Mouse (Mus musculus) layer of hippocampus, adult 11-12 months (tissue): Measurements from ENCODE around the gene Emc3.
A peak's percentile ranks its signal among the peaks of the same experiment; 100 is the strongest.

ENCODE experiments used
- DNase-seq: peaks from one replicate; pipeline ENCODE4 v3.0.0; 2022; ENCODE audit warnings: low spot score

The Emc3 gene

DNA sequence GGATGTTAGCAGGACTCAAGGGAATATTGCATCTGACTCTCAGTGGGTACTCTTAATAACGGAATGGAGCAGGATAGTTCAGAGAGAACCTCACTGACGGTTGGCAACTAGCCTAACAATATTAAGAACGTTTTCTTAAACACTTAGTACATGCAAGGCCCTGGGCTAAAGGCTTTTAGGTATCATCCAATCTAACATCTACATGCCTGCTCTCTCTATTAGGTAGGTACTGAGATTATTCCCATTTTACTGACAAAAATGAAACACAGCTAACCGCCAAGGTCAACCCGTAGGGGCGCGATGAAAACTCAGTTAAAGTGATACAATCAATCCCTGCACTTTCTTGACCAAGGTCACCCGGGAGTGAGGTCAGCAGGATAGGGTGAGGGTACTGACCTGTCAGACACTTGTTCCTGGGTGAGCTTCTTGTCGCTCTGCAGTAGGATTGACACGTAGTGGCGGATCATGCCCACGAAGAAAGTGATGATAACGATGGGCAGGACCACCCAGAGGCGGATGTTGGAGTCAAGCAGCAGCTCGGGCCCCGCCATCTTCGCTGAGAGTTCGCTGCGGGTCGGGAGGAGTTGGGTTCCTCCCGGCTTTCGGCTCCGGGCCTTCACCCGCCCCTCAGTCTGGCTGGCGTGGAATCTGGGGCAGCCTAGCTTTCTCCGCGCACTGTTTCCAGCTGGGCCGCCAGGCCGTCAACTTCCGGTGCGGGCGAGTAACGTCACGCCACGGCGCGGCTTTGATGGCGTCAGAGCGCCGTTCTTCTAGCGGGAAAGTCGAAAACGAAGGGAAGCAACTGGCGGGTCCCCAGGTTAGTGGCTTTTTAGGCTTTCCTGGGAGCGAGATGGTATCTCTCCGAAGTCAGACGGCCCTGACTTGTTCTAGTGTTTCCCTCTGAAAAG, at the start of gene Emc3, which contains the start of gene Fancd2:
Gene Emc3 (minus strand): TSS at position 721 of the 908 bp plus-strand sequence.
Gene Fancd2 (plus strand): TSS at position 751 of the 908 bp plus-strand sequence.
- DNase-seq, result peak; percentile 89

DNA sequence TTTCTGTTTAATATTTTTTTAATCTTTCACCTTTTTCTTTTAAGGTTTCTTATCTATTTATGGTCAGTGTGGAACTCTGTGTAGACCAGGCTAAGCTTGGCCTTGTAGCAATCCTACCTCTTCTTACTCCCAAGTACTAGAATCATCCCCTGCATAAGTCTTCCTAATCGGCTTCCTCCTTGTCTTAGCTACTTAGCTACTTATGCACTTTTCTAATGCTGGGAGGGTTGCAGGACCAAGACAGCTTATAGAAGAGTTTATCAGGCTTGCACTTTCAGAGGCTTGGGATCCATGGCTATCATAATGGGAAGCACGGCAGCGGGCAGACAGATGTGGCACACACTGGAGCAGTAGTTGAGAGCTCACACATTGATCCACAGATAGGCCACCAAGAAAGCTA, 47.9 kb upstream of the Emc3 start:
- no peak for DNase-seq

DNA sequence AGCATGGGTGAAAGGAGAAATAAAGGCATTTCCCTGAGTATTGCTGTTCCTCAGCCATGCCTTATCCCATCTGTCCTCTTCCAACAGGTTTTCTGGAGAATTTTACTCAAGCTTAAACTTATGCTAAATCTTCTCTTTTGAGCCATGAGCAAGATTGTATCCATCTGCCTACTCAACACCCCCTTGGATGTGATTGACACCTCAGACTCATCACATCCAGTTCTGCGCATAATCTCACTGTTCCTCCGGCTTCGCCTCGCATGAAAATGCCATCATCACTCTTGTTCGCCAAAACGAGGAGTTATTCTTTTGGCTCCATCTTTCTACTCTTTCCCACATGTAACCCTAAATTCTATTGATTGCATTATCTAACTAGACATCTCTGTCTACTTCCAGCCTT, 44.6 kb upstream of the Emc3 start:
- DNase-seq, result peak; percentile 29

DNA sequence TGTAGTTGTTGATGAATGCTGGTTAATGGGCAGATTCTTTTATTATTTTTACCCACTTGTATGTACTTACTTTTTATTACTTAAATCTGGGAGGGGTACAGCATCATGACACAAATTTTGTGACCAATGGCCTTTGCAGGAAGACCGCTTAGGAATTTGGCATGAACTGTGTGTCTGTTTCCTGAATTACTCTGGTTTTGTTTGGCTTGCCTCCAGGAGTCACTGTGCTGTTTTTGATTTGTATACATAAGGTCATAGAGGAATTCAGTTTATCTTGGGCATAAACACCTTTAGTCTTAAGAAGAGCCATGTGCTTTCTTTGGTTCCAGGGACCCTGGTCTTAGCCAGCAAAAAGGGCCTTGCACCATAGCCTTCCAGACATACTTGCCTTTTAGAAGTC, 33.1 kb upstream of the Emc3 start:
- no peak for DNase-seq

DNA sequence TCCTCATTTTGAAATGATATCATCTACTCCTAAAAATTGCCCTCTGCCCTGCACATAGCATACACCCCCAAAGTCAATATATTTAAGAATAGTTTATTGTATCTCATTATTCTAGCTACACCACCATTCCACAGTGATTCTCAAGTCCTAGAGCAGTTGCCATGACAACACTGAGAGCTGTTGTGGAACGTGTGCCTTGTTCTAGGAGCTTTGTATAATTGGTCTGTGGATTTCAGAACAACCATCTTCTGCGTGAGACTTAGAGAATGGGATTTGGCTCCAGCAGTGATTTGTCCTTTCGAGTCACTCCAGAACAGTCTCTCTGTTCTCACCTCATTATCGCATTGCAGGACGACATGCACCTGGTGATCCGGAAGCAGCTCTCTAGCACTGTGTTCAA, 28.3 kb upstream of the Emc3 start:
- no peak for DNase-seq

DNA sequence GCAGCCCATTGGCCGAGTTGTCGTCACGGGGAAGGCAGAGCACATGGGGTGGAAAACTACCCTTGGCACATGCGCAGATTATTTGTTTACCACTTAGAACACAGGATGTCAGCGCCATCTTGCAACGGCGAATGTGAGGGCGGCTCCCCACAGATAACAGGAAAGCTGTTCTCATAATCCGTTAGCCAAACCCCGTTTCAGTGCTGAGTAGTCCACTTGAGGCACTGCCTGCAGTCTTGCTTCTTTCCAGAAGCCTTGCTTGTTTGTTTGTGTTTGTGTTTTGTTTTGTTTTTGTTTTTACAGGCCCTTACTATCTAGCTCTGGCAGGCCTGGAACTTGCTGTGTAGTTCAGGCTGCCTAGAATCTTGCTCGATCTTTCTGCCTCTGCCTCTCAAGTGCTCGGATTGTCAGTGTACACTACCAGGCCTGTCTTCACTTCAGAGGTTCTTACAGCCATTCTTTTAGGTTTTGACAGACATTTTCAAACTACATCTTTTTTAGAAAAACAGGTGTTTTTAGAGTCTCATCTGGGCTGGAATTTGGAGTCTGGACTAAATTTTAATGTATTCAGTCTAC, 12.5 kb upstream of the Emc3 start:
- DNase-seq, result no peak

DNA sequence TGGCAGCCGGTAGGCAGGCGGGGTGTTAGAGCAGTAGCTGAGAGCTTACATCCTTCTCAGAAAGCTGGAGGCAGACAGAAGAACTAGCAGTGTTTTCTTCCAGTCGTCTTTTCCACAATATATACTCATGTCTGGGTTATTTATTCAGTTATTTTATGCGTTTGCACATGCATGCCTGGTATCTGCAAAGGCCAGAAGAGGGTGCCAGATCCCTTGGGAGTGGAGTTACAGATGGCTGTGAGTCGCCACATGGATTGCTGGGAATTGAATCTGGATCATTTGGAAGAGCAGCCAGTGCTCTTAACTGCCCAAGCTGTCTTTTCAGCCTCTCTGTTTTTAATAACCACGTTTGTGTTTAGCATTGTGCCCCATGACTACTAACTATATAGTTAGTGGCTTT, 10.2 kb upstream of the Emc3 start:
- no peak for DNase-seq

DNA sequence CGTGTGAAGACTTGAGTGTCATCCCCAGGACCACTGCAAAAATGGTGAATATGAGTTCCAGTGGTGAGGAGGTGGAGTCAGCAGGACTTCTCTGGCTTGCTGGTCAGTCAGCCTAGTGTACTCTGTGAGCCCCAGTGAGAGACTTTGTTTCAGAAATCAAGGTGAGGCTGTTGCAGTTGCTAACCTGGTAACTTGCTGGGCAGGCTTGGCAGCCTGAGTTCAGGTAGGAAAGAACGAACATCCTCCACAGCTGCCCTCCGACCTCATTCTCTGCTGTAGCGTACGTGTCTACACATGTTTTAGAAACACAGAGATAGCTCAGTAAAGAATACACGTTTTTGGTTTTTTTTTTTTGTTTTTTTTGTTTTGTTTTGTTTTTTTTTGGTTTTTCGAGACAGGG, 3.4 kb upstream of the Emc3 start:
- no peak for DNase-seq

DNA sequence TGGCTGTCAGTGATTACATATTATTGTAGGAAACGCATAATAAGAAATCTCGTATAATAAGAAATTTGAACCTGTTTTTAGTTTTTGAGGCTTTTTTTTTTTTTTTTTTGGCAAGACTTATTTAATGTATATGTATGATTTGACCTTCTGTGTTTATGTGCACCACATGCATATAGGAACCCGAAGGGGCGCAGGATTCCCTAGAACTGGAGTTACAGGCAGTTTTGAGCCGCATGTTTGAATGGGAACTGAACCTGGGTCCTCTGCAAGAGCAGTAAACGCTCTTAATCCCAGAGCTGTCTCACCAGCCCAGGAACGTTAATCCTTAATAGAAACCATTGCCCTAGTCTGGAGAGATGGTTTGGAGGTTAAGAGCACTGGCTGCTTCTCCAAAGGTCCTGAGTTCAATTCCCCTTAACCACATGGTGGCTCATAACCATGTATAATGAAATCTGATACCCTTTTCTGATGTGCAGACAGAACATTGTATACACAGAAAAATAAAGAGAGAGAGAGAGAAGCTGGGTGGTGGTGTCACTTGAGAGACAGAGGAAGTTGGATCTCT, 470 bp upstream of the Emc3 start:
- no peak for DNase-seq

DNA sequence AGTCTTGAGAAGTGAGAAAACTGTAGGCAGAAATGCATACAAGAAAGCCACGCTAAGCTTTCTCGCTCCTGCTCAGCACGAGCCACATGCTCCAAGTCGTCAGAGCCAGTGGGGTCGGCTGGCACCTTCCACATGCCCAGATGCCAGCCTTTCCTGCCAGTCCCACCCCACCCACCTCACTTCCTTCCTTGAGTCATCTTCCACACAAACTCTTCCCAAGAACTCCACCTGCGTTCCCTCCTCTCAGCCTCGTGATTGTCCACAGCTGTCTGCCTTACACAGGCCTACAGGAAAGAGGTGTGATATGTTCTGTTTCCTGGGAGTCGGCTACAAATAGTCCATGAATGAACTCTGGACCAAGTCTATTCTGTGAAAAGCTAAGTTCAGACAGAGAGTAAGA, 8.0 kb downstream of the Emc3 start:
- DNase-seq, result no peak

DNA sequence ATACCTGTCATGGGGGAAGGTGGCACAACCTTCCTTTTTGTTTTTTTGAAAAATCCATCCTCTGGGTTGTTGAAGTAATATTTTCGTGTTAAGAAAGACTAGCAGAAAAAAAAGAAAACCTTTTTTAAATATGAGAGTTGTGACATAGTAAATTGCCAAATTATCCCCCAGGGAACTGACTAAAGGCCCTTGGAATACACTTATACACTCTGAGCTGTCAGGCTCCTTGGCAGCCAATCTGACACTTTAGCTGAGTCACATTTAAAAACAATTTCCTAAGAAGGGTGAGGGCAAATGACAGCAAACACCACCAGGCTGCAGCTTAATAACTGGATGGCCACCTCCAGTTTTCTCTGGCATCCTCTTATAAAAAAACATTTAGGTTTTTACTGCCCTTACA, 9.1 kb downstream of the Emc3 start:
- DNase-seq, result no peak

DNA sequence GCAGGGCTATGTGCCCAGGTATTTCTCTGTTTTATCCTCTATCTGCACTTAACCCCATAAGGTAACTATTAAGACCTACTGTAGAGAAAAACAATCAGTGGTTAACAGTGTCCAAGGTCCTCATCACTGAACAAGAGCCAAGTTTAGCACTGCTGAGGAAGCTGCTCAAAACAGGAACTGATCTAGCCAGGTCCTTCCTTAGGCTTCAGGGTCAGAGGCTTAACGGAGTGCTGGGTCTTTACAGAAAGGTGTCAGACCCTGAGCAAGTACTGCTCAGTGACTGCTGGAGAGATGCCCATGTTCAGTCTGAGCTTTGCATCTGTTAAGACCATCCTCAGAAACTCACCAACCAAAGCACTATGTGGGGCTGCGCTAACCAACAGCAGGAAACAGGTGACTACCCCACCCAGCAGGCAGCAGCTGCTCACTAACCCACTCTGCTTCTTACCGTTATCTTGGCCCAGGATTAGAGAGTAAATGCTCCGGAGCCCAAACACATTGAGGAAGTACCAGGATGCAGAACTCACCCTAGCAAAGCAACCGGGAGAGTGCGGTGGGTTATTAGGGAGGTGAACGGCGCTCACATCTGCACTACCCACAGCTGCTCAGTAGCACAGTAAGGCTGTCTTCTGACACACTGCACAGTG, 13.9 kb downstream of the Emc3 start:
- DNase-seq, result no peak

DNA sequence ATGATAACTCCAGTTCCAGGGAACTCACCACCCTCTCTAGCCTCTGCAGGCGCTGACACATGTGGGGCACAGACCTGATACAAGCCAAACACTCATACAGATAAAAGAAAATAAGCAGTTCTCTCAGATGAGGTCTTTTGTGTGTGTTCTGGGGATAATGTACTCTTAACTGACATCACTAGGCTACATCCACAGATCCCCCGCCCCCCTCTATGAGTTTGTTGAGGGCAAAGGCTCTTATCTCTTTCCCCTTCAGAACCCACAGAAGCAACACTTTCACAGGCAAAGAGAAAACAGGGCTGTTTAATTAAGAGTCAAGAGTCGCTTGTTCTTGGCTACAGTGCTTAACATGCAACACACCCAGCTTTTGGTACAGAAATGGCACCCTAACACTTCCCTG, 16.9 kb downstream of the Emc3 start:
- no peak for DNase-seq

DNA sequence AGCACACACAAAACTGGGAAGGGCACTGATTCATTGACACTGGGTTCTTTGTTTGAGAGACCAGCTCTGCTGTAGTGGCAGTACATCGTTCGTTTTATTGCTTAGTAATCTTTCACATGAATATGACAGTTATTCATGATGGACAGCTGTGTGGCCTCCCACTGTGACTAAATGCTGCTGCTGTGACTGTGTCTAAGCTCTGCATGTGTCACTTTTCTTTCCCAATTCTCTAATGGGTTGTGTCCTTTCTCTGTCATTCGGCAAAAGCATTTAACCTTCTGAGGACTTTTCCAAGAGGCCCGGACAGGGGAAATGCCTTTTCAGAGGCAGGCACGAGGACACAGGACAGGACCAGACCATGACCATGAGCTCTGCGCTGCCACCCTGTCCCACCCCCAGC, 17.5 kb downstream of the Emc3 start:
- no peak for DNase-seq

DNA sequence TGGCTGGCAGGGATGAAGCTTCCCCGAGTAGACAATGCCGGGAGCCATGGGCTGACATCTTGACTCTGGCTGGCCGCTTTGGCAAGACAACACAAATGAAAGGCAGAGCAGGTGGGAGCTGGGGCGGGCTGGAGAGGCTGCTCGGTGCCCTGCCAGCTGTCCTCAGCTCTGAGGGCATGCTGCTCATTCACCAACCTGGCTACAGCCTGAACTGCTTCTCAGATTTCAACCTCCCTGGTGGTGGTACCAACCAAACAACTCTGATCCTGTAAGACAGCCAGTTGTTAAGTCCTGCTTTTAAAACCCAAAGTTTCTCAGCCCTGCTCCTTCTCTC, 22.5 kb downstream of the Emc3 start:
- DNase-seq, result no peak

DNA sequence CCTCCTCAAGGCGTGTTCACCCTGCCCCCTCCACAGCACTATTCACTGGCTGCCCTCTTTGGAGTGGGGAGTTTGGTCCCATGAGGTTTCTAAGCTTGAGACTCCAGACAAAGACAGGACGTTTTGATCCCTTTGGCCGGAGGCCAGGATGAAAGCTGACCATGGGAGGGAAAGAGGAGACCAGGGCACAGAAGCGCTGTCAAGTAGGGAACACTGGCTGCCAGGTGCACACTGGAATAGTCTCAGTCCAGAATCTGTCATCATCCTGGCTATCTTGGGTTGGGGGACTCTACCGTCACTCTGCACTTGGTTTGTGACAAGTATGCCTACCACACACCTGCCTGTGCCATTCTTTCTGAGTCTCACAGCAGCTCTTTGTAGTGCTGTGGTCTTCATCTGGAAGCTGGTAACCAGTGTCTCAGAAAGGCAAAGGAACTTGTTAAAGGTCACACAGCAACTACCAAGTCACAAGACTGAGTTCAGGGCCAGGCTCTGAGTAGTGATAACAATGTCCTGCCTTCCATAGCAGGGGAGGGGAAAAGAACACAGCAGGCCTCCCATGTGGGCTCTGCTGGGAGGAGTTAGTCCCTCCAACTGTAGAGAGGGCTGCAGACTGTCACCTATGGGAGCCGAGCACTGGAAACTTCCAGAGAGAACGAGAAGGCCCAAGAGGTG, 23.0 kb downstream of the Emc3 start:
- no peak for DNase-seq

DNA sequence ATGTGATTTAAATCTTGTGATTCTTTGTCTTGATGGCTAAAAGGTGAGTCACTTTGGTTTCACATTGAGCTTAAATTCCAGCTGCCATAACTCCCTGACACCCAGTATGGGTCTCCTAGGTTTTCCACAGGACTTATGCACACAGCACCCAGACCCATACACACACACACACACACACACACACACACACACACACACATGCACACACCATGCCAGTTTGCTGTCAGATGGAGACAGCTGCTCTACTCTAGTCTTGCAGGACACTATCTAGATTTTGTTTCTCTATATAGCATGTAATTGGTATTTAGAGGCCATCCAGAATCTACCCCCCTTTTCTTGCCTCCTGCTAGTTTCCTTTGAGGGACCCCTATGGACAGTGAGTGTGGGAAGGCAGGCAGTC, 24.3 kb downstream of the Emc3 start:
- DNase-seq, result no peak

DNA sequence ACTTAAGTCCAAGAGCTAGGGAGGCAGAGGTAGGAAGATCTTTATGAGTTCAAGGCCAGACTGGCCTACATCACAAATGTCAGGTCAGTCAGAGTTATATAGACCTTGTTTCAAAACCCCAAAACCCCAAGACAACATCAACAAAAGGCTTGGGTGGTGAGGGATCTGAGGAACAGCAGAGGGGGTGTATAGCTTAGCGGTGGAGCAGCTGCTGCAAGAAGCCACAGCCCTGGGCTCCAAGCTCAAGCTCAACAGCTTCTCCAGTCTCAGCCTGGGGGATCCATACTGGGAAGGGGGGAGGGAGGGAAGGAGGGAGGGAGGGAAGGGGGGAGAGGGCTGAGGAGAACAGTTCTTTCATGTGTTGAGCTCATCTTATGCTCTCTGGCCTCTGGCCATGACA, 25.8 kb downstream of the Emc3 start:
- no peak for DNase-seq

DNA sequence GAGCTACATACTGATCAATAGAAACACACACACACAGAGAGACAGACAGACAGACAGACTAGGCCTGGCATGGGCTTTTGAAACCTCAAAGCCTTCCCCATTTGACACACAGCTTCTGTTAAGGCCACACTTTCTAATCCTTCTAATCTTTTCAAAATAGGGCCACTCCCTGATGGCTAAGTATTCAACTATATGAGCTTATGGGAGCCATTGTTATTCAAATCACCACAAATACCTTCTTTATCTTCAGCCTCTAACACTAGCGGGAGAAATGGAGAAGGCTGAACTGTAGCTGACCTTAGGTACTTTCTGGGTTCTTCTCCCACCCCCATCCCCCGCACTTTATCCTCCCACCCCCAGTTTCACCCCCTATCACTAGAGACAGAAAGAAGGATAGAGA, 28.7 kb downstream of the Emc3 start:
- no peak for DNase-seq

DNA sequence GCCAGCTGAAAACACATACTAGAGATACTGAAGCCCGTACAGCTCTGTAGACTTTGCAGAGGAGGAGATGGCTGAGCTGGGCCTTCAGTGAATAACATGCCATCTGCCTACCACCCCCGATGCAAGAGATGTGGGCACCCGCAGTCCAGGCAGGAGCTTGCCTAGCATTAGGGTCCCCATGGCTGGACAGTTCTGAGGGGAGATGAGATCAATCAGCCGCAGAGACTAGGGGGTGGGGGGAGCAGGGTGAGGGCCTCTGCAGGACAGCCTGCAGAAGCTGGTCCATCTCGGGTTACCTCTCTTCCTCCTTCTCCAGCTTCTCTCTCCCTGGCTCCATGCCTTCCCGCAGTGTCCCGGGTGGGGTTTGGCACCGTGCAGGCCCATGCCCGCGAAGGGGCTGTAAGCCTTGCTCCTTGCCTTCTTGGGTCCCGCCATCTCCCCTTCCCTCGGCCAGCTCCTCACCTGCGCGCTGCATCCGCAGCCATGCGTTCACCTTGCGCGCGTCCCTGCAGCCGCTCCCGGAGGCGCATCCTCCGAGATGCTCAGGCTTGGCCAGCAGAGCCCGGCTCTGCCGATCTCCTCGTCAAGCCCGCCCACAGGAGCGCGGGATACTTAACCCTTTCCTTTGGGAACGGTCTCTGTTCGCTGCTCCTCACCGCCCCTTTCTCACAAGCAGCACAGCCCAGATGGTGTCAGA, 29.9 kb downstream of the Emc3 start, which contains the start of gene Prrt3:
Gene Prrt3 (minus strand): TSS at position 544 of the 697 bp plus-strand sequence.
- peak; percentile 68 for DNase-seq

DNA sequence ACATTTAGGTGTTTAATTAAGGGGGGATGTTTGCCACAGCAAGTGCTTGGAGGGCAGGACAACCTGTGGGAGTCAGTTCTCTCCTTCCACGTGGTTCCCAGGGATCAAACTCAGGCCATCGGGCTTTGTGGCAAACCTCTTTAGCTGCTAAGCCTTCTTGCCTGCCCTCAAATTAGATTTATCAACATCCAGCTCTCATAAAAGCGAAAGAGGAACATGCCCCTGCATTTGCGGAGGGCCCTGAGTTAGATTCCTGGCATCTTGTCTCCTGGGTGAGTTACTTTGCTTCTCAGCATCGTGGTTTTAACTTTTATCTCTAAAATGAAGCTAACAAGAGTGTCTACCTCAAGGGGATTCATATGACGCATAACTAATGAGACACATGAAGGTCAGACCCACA, 32.1 kb downstream of the Emc3 start:
- DNase-seq, result no peak
